19 mouse cellular contexts compared by ENCODE assay signal in genomic region chr7:141472763-141473162, GRCm38 (mm10). TPM values are rescaled to one million over a fixed set of nuclear protein-coding genes. Genes with fewer than 3 reads are reported as not detected.
DNase-seq lines count a peak whose midpoint lies in the region; ATAC-seq and TF ChIP-seq lines count a peak whose summit lies in the region.
"Had no signal": no experiment of that assay in that cellular context is flagged by ENCODE, and none has a peak within 500 bp of the region (broad histone marks: within the 10 kb centered on the region; RNA-seq: fewer than 3 reads in every experiment).

No protein-coding gene starts in this region.

- 86% methylated on average over 6 of the region's 6 CpGs for WGBS in embryonic facial prominence, embryonic 13.5 days
- WGBS in embryonic facial prominence, embryonic 10.5 days = 89% methylated on average over 6 of the region's 6 CpGs
- WGBS in liver, embryonic 13.5 days (ENCODE audit: insufficient replicate concordance) = 76% methylated on average over 6 of the region's 6 CpGs
- 77% methylated on average over 6 of the region's 6 CpGs for WGBS in liver, postnatal 0 days (ENCODE audit: insufficient replicate concordance)
- WGBS in hindbrain, embryonic 16.5 days = 86% methylated on average over 6 of the region's 6 CpGs

- no peak overlapping the region for H3K4me2 ChIP-seq in embryonic facial prominence, embryonic 13.5 days
- H3K4me2 ChIP-seq in liver, embryonic 13.5 days = no peak overlapping the region; the same call in 1 of the 2 replicates
- no peak overlapping the region for H3K4me2 ChIP-seq in liver, postnatal 0 days (ENCODE audit: low read depth, low read length)
- H3K4me2 ChIP-seq in hindbrain, embryonic 16.5 days (ENCODE audit: low read length) = no peak overlapping the region

- no peak overlapping the region for H3K4me3 ChIP-seq in embryonic facial prominence, embryonic 13.5 days
- no peak overlapping the region; the same call in 1 of the 2 replicates for H3K4me3 ChIP-seq in embryonic facial prominence, embryonic 10.5 days
- H3K4me3 ChIP-seq in liver, embryonic 13.5 days (replicated peaks) = no peak overlapping the region
- H3K4me3 ChIP-seq in liver, postnatal 0 days (ENCODE audit: low read depth, low read length) = no peak overlapping the region
- H3K4me3 ChIP-seq in E14TG2a.4 (replicated peaks; ENCODE audit: low read length) (0 out of 2 replicates have a peak overlapping the region, but pooled peaks have one; percentile 96), MEL (ENCODE audit: control insufficient read depth in 1 of 2, insufficient read depth in 1 of 2, low read depth in 2 of 2, low read length in 2 of 2) (no peak overlapping the region)
- H3K4me3 ChIP-seq in hindbrain, embryonic 16.5 days (ENCODE audit: low read length) = no peak overlapping the region
- H3K4me3 ChIP-seq: embryonic facial prominence, embryonic 15.5 days; heart, embryonic 12.5 days had no signal

- H3K9ac ChIP-seq in embryonic facial prominence, embryonic 13.5 days = peak overlapping the region; percentile 32; the same call in 1 of the 2 replicates
- 0 out of 2 replicates have a peak overlapping the region, but pooled peaks have one; percentile 9 for H3K9ac ChIP-seq in liver, embryonic 13.5 days
- no peak overlapping the region for H3K9ac ChIP-seq in liver, postnatal 0 days (replicated peaks)
- no peak overlapping the region for H3K9ac ChIP-seq in MEL (ENCODE audit: control insufficient read depth, low read depth, low read length, poor library complexity, severe bottlenecking)
- no peak overlapping the region for H3K9ac ChIP-seq in hindbrain, embryonic 16.5 days (ENCODE audit: low read depth, low read length)
- H3K9ac ChIP-seq: embryonic facial prominence, embryonic 15.5 days; heart, embryonic 12.5 days had no signal

- H3K27me3 ChIP-seq in embryonic facial prominence, embryonic 13.5 days = no peaks in the 10 kb centered on the region
- H3K27me3 ChIP-seq in embryonic facial prominence, embryonic 10.5 days (replicated peaks; ENCODE audit: low read depth, poor library complexity, severe bottlenecking) = peaks cover 8% of the 10 kb centered on the region; the same call in 1 of the 2 replicates
- H3K27me3 ChIP-seq in liver, embryonic 13.5 days = no peaks in the 10 kb centered on the region
- no peaks in the 10 kb centered on the region for H3K27me3 ChIP-seq in liver, postnatal 0 days (ENCODE audit: insufficient read depth, low read length)
- peaks cover 14% of the 10 kb centered on the region for H3K27me3 ChIP-seq in E14TG2a.4 (ENCODE audit: insufficient read depth, low read length)
- H3K27me3 ChIP-seq in MEL (ENCODE audit: control insufficient read depth in 1 of 2, insufficient read depth in 2 of 2, low read length in 2 of 2) = no peaks in the 10 kb centered on the region
- H3K27me3 ChIP-seq in hindbrain, embryonic 16.5 days (replicated peaks; ENCODE audit: control insufficient read depth, insufficient read depth, low read length) = peaks cover 5% of the 10 kb centered on the region; the same call in 1 of the 2 replicates
- H3K27me3 ChIP-seq: embryonic facial prominence, embryonic 15.5 days; heart, embryonic 12.5 days had no signal

- DNase-seq in embryonic facial prominence, embryonic 10.5 days (ENCODE audit: low spot score) = no peak
- DNase-seq in liver, embryonic 13.5 days = no peak
- no peak for DNase-seq in liver, postnatal 0 days
- DNase-seq in MEL (ENCODE audit: low read depth, low spot score) = no peak
- DNase-seq: cerebellum, adult 11 months; cerebellum, adult 9-11 months; cerebellum, postnatal 36 days; heart, adult 18-20 months had no signal

- TF ChIP-seq POLR2A in MEL (IDR thresholded peaks at IDR 0.05; ENCODE audit: control insufficient read depth in 1 of 2, insufficient read depth in 1 of 2, low read depth in 1 of 2, low read length in 2 of 2, poor library complexity in 1 of 2) = peak in 1 of 2 experiments; percentile 19; a peak in 1 of 4 replicates

- TF ChIP-seq RAD21 in MEL (IDR thresholded peaks at IDR 0.05; ENCODE audit: low read depth, low read length) = no peak

- H3K27ac ChIP-seq in embryonic facial prominence, embryonic 13.5 days = no peak overlapping the region
- H3K27ac ChIP-seq in embryonic facial prominence, embryonic 10.5 days (replicated peaks) = no peak overlapping the region
- H3K27ac ChIP-seq in liver, embryonic 13.5 days = no peak overlapping the region
- no peak overlapping the region for H3K27ac ChIP-seq in liver, postnatal 0 days (ENCODE audit: low read depth)
- H3K27ac ChIP-seq in MEL (ENCODE audit: control insufficient read depth, low read depth, low read length) = no peak overlapping the region
- H3K27ac ChIP-seq in hindbrain, embryonic 16.5 days (ENCODE audit: low read depth, low read length) = no peak overlapping the region
- H3K27ac ChIP-seq: embryonic facial prominence, embryonic 15.5 days; forebrain, embryonic 10.5 days; hindbrain, embryonic 10.5 days; hindbrain, embryonic 14.5 days had no signal

- H3K36me3 ChIP-seq in embryonic facial prominence, embryonic 13.5 days = peaks cover 36% of the 10 kb centered on the region
- peaks cover 40% of the 10 kb centered on the region for H3K36me3 ChIP-seq in embryonic facial prominence, embryonic 10.5 days (replicated peaks)
- H3K36me3 ChIP-seq in liver, embryonic 13.5 days = peaks cover 37% of the 10 kb centered on the region
- peaks cover 23% of the 10 kb centered on the region for H3K36me3 ChIP-seq in liver, postnatal 0 days (replicated peaks; ENCODE audit: insufficient read depth, low read length)
- peaks cover 49% of the 10 kb centered on the region for H3K36me3 ChIP-seq in E14TG2a.4 (ENCODE audit: insufficient read depth, low read length)
- peaks cover 0 to 22% of the 10 kb centered on the region in 2 experiments; a peak in 2 of 4 replicates for H3K36me3 ChIP-seq in MEL (ENCODE audit: control insufficient read depth in 1 of 2, insufficient read depth in 2 of 2, low read length in 2 of 2)
- H3K36me3 ChIP-seq in hindbrain, embryonic 16.5 days (ENCODE audit: control insufficient read depth, insufficient read depth, low read length) = peaks cover 21% of the 10 kb centered on the region

- peaks cover 63% of the 10 kb centered on the region for H3K4me1 ChIP-seq in embryonic facial prominence, embryonic 13.5 days
- H3K4me1 ChIP-seq in embryonic facial prominence, embryonic 10.5 days = peaks cover 63% of the 10 kb centered on the region
- peaks cover 74% of the 10 kb centered on the region for H3K4me1 ChIP-seq in liver, embryonic 13.5 days (replicated peaks)
- peaks cover 50% of the 10 kb centered on the region for H3K4me1 ChIP-seq in liver, postnatal 0 days (ENCODE audit: insufficient read depth)
- H3K4me1 ChIP-seq in E14TG2a.4 (replicated peaks; ENCODE audit: low read depth, low read length) (peaks cover 85% of the 10 kb centered on the region), MEL (ENCODE audit: control insufficient read depth in 1 of 2, insufficient read depth in 2 of 2, low read length in 2 of 2) (peaks cover 3 to 31% of the 10 kb centered on the region in 2 experiments; a peak in 3 of 4 replicates)
- peaks cover 48% of the 10 kb centered on the region for H3K4me1 ChIP-seq in hindbrain, embryonic 16.5 days (ENCODE audit: control insufficient read depth, insufficient read depth, low read depth, low read length)

- ATAC-seq in embryonic facial prominence, embryonic 13.5 days (ENCODE audit: insufficient number of reproducible peaks, insufficient read depth, low FRiP score, low TSS enrichment, low read depth) = no peak
- no peak for ATAC-seq in liver, embryonic 13.5 days (ENCODE audit: low read depth)
- ATAC-seq in liver, postnatal 0 days = no peak
- ATAC-seq in hindbrain, embryonic 16.5 days = no peak
- ATAC-seq: forebrain, embryonic 14.5 days; intestine, embryonic 16.5 days had no signal

- peaks cover 56% of the 10 kb centered on the region for H3K79me2 ChIP-seq in MEL (ENCODE audit: control insufficient read depth, insufficient read depth, low read length, poor library complexity)

- no peaks in the 10 kb centered on the region for H3K9me3 ChIP-seq in embryonic facial prominence, embryonic 13.5 days
- H3K9me3 ChIP-seq in embryonic facial prominence, embryonic 10.5 days = no peaks in the 10 kb centered on the region
- no peaks in the 10 kb centered on the region for H3K9me3 ChIP-seq in liver, embryonic 13.5 days (replicated peaks)
- no peaks in the 10 kb centered on the region for H3K9me3 ChIP-seq in liver, postnatal 0 days (ENCODE audit: low read length)
- H3K9me3 ChIP-seq in E14TG2a.4 (ENCODE audit: low read length) = no peaks in the 10 kb centered on the region
- H3K9me3 ChIP-seq in MEL (replicated peaks; ENCODE audit: insufficient read depth, low read length) = no peaks in the 10 kb centered on the region
- H3K9me3 ChIP-seq in hindbrain, embryonic 16.5 days (ENCODE audit: control insufficient read depth, low read length) = no peaks in the 10 kb centered on the region
- H3K9me3 ChIP-seq: embryonic facial prominence, embryonic 15.5 days; forebrain, embryonic 10.5 days; G1E; heart, embryonic 12.5 days; hindbrain, embryonic 10.5 days had no signal

- TF ChIP-seq EP300 in liver, postnatal 0 days (IDR thresholded peaks at IDR 0.05; ENCODE audit: low read depth) = no peak
- TF ChIP-seq EP300 in MEL (IDR thresholded peaks at IDR 0.05; ENCODE audit: low read depth in 1 of 2, low read length in 2 of 2) = no peak

- TF ChIP-seq CTCF in liver, postnatal 0 days (IDR thresholded peaks at IDR 0.05; ENCODE audit: low read depth) = no peak
- TF ChIP-seq CTCF in E14TG2a.4 (conservative IDR thresholded peaks at IDR 0.05; ENCODE audit: low read length) (no peak), MEL (IDR thresholded peaks at IDR 0.05 in 2 of 3, conservative IDR thresholded peaks at IDR 0.05 in 1 of 3; ENCODE audit: control insufficient read depth in 1 of 3, insufficient read depth in 1 of 3, low read depth in 2 of 3, low read length in 3 of 3, poor library complexity in 1 of 3, severe bottlenecking in 1 of 3) (no peak)

RNA-seq across cellular contexts. Expression of gene Polr2l, which starts 2.2 kb away (rescaled TPM):
- polyA plus RNA-seq in embryonic facial prominence, embryonic 13.5 days (2015; fragmentation: Nextera tagmentation; extraction: Ambion mirVana) = 64.5 and 70.3 TPM in 2 replicates
- polyA plus RNA-seq in embryonic facial prominence, embryonic 10.5 days (2016; fragmentation: Nextera tagmentation; extraction: Ambion mirVana) = 84.0 and 86.0 TPM in 2 replicates
- polyA plus RNA-seq in liver, embryonic 13.5 days (2015; fragmentation: Nextera tagmentation; extraction: Ambion mirVana) = 63.9 and 72.4 TPM in 2 replicates
- 41.8 and 45.1 TPM in 2 replicates for polyA plus RNA-seq in liver, postnatal 0 days (2015; fragmentation: Nextera tagmentation; extraction: Ambion mirVana)
- 110 and 114 TPM in 2 replicates for total RNA-seq in MEL (2012; rRNA removed)
- 10 to 100 TPM in 1 of 2 experiments, not detected in 1; 82.4 TPM for polyA plus RNA-seq in MEL (2012; ENCODE audit: insufficient read depth in 1 of 2, insufficient read length in 2 of 2, low read depth in 1 of 2, low replicate concordance in 2 of 2, missing spikeins in 1 of 2)
- 72.4 and 75.8 TPM in 2 replicates for polyA plus RNA-seq in hindbrain, embryonic 16.5 days (2015; fragmentation: Nextera tagmentation; extraction: Ambion mirVana)

RNA-seq across cellular contexts. Expression of gene Tspan4, which starts 2.3 kb away (rescaled TPM):
- polyA plus RNA-seq in embryonic facial prominence, embryonic 13.5 days (2015; fragmentation: Nextera tagmentation; extraction: Ambion mirVana) = 46.4 and 55.6 TPM in 2 replicates
- polyA plus RNA-seq in embryonic facial prominence, embryonic 10.5 days (2016; fragmentation: Nextera tagmentation; extraction: Ambion mirVana) = 32.6 and 34.2 TPM in 2 replicates
- 49.3 and 49.7 TPM in 2 replicates for polyA plus RNA-seq in liver, embryonic 13.5 days (2015; fragmentation: Nextera tagmentation; extraction: Ambion mirVana)
- polyA plus RNA-seq in liver, postnatal 0 days (2015; fragmentation: Nextera tagmentation; extraction: Ambion mirVana) = 72.2 and 77.0 TPM in 2 replicates
- total RNA-seq in MEL (2012; rRNA removed) = 82.5 and 110 TPM in 2 replicates
- 10 to 100 TPM in 1 of 2 experiments, not detected in 1; 97.9 TPM for polyA plus RNA-seq in MEL (2012; ENCODE audit: insufficient read depth in 1 of 2, insufficient read length in 2 of 2, low read depth in 1 of 2, low replicate concordance in 2 of 2, missing spikeins in 1 of 2)
- 68.3 and 71.0 TPM in 2 replicates for polyA plus RNA-seq in hindbrain, embryonic 16.5 days (2015; fragmentation: Nextera tagmentation; extraction: Ambion mirVana)

RNA-seq across cellular contexts. Expression of gene Cd151, which starts 5.6 kb away (rescaled TPM):
- 16.5 and 16.6 TPM in 2 replicates for polyA plus RNA-seq in embryonic facial prominence, embryonic 13.5 days (2015; fragmentation: Nextera tagmentation; extraction: Ambion mirVana)
- 20.6 and 22.4 TPM in 2 replicates for polyA plus RNA-seq in embryonic facial prominence, embryonic 10.5 days (2016; fragmentation: Nextera tagmentation; extraction: Ambion mirVana)
- polyA plus RNA-seq in liver, embryonic 13.5 days (2015; fragmentation: Nextera tagmentation; extraction: Ambion mirVana) = 4.1 and 5.0 TPM in 2 replicates
- 5.1 and 6.6 TPM in 2 replicates for polyA plus RNA-seq in liver, postnatal 0 days (2015; fragmentation: Nextera tagmentation; extraction: Ambion mirVana)
- total RNA-seq in MEL (2012; rRNA removed) = 38.9 and 40.6 TPM in 2 replicates
- polyA plus RNA-seq in MEL (2012; ENCODE audit: insufficient read depth in 1 of 2, insufficient read length in 2 of 2, low read depth in 1 of 2, low replicate concordance in 2 of 2, missing spikeins in 1 of 2) = 10 to 100 TPM in 1 of 2 experiments, not detected in 1; 86.6 TPM
- 23.0 and 24.7 TPM in 2 replicates for polyA plus RNA-seq in hindbrain, embryonic 16.5 days (2015; fragmentation: Nextera tagmentation; extraction: Ambion mirVana)

RNA-seq across cellular contexts. Expression of gene Cracr2b, which starts 11.9 kb away (rescaled TPM):
- 11.5 and 12.7 TPM in 2 replicates for polyA plus RNA-seq in embryonic facial prominence, embryonic 13.5 days (2015; fragmentation: Nextera tagmentation; extraction: Ambion mirVana)
- 6.6 and 8.3 TPM in 2 replicates for polyA plus RNA-seq in embryonic facial prominence, embryonic 10.5 days (2016; fragmentation: Nextera tagmentation; extraction: Ambion mirVana)
- polyA plus RNA-seq in liver, embryonic 13.5 days (2015; fragmentation: Nextera tagmentation; extraction: Ambion mirVana) = 3.6 and 4.0 TPM in 2 replicates
- polyA plus RNA-seq in liver, postnatal 0 days (2015; fragmentation: Nextera tagmentation; extraction: Ambion mirVana) = 6.3 and 7.3 TPM in 2 replicates
- total RNA-seq in MEL (2012; rRNA removed) = 0.59 and 0.73 TPM in 2 replicates
- 1 to 10 TPM in 1 of 2 experiments, not detected in 1; 6.9 TPM for polyA plus RNA-seq in MEL (2012; ENCODE audit: insufficient read depth in 1 of 2, insufficient read length in 2 of 2, low read depth in 1 of 2, low replicate concordance in 2 of 2, missing spikeins in 1 of 2)
- polyA plus RNA-seq in hindbrain, embryonic 16.5 days (2015; fragmentation: Nextera tagmentation; extraction: Ambion mirVana) = 7.9 and 10.8 TPM in 2 replicates
- polyA plus RNA-seq: G1E had no signal

RNA-seq across cellular contexts. Expression of gene Pnpla2, which starts 17.8 kb away (rescaled TPM):
- polyA plus RNA-seq in embryonic facial prominence, embryonic 13.5 days (2015; fragmentation: Nextera tagmentation; extraction: Ambion mirVana) = 13.4 and 13.5 TPM in 2 replicates
- 13.2 and 14.3 TPM in 2 replicates for polyA plus RNA-seq in embryonic facial prominence, embryonic 10.5 days (2016; fragmentation: Nextera tagmentation; extraction: Ambion mirVana)
- 11.9 and 13.8 TPM in 2 replicates for polyA plus RNA-seq in liver, embryonic 13.5 days (2015; fragmentation: Nextera tagmentation; extraction: Ambion mirVana)
- polyA plus RNA-seq in liver, postnatal 0 days (2015; fragmentation: Nextera tagmentation; extraction: Ambion mirVana) = 47.1 and 51.3 TPM in 2 replicates
- 8.3 and 9.9 TPM in 2 replicates for total RNA-seq in MEL (2012; rRNA removed)
- 10 to 100 TPM in 1 of 2 experiments, not detected in 1; 38.6 TPM for polyA plus RNA-seq in MEL (2012; ENCODE audit: insufficient read depth in 1 of 2, insufficient read length in 2 of 2, low read depth in 1 of 2, low replicate concordance in 2 of 2, missing spikeins in 1 of 2)
- polyA plus RNA-seq in hindbrain, embryonic 16.5 days (2015; fragmentation: Nextera tagmentation; extraction: Ambion mirVana) = 20.0 and 20.9 TPM in 2 replicates

Comparison
In these comparisons a context has a peak if more than half of its experiments do, and no peak if none do; other contexts are left out.
1. H3K9ac ChIP-seq: peak in embryonic facial prominence, embryonic 13.5 days (single experiment) and liver, embryonic 13.5 days (single experiment); none in liver, postnatal 0 days (single experiment), MEL (single experiment) and hindbrain, embryonic 16.5 days (single experiment).